Mouse (Mus musculus) G1E-ER4 (cell line): ENCODE measurements around the gene Fut7. TPM values are rescaled to one million over a fixed set of nuclear protein-coding genes. Genes with fewer than 3 reads are reported as not detected.

ENCODE experiments used
- GATA1 ChIP-seq: IDR thresholded peaks from one replicate; pipeline ENCODE4 v1.8.0; 2012; ENCODE audit warnings: low read length, inconsistent platforms
- polyA plus RNA-seq: library from polyadenylated mRNA; stranded (reverse); fragments of >175 nt; gene quantifications from 2 replicates; pipeline ENCODE4 v1.2.3, GENCODE M21; 2012

Fut7 gene
- not detected in 2 replicates for polyA plus RNA-seq

DNA sequence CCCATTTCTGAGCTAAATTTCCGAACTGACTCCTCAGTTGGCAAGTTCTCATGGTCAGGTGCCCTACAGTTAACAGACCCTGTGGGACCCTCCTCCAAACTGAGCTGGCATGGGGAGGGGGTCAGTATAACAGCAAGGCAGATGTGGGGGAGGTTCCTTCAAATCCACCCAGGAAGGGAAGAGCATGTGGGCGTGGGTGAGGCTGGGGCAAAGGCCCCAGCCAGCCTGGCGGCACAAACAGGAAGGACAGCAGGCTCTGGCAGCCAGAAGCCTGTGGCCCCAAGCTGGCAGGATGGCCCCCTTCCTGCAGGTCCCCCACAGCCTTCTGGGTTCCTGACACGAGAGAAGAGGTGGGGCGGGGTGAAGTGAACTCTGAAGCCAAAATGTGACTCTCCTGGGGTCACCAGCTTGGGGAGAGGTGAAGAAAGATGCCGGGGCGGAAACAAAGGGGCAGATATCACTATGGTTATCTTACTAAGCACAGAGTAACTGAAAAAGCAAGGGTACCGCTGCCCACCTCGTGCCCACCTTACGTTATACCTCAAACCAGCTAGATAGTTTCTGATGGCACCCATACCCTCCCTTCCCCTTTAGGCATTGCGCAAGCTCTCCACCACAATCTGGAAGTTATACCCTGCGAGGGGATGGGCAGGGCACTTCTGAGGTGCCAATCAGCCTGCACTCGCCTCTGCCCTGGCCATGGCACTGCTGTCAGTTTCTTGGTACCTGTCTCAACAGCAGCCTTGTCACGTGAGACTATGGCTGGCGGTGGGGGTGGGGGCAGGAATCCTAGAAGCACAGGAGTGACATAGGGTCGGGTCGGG lies at the start of gene Fut7:
TSS of gene Fut7 (plus strand) at position 681 of the 824 bp plus-strand sequence.
- TF ChIP-seq GATA1, result no peak

DNA sequence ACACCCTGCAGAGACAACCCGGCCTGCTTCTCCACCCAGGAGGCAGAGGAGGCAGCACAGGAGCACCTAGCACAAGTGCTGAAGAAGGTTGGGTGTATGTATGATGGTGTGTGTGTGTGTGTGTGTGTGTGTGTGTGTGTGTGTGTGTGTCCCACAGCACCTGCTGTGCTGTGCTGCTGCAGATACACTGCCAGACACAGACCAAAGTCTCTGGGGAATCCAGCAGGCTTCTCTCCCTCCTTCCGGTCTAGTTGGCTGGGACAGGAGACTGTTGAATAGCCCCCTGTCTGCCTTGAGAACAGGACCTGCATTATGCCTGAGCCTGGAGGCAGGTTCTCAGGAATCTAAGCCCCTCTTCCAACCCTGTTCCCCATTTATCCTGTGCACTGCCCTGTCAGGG lies 49.6 kb upstream of the Fut7 start:
- TF ChIP-seq GATA1, result no peak

DNA sequence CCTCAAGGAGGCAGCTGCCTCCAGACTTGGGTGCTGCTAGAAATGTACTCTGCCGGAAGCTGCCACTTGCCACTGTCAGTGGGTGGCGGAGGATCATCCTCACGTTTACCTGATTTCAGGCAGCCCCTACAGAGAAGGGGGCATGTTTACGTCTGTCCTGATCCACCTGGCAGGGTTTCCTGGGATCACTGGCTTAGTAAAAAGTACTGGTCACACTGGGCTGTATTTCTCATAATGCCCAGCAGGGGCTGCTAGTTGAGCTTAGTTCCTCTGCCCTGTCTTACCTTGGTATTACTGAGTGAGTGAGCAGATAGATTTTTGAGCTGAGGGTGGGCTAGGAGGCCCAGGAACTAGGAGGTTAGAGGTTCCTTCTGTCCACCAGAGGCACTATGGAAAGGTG lies 46.5 kb upstream of the Fut7 start:
- no peak for TF ChIP-seq GATA1

DNA sequence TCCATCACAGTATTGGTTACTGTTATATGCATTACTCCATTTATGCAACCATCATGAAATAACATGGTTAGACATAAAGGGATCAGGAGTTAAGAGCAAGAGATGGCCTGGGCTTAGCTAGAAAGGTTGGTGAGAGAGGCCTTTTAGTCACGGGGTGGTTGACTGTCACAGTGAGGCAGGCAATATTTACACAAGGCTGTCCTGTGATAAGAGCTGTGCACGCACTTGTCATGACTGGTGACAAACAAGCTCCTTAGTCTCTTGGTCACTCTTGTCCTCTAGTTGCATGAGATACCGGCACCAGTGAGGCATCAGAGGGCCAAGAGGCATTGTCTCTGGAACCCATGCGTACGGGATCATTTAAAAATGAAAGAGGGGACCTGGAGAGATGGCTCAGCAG lies 38.6 kb upstream of the Fut7 start:
- no peak for TF ChIP-seq GATA1

DNA sequence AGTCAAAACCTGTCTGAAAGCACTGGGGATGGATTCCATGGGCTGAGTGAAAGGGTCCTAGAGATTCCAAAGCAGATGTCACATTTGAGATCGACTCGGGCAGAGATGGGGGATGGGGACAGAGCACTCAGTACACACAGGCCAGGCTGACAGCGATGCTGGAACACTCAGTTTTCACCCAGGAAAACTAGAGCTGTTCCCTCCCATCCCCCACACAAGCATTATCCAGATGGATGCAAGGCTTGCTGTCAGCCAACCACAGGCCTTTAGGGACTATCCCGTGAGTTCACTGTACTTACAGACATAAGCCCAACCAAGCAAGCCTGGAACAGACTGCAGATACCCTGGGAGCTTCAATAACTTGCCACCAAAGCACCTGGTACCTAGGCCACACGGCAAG lies 31.8 kb upstream of the Fut7 start:
- TF ChIP-seq GATA1, result no peak

DNA sequence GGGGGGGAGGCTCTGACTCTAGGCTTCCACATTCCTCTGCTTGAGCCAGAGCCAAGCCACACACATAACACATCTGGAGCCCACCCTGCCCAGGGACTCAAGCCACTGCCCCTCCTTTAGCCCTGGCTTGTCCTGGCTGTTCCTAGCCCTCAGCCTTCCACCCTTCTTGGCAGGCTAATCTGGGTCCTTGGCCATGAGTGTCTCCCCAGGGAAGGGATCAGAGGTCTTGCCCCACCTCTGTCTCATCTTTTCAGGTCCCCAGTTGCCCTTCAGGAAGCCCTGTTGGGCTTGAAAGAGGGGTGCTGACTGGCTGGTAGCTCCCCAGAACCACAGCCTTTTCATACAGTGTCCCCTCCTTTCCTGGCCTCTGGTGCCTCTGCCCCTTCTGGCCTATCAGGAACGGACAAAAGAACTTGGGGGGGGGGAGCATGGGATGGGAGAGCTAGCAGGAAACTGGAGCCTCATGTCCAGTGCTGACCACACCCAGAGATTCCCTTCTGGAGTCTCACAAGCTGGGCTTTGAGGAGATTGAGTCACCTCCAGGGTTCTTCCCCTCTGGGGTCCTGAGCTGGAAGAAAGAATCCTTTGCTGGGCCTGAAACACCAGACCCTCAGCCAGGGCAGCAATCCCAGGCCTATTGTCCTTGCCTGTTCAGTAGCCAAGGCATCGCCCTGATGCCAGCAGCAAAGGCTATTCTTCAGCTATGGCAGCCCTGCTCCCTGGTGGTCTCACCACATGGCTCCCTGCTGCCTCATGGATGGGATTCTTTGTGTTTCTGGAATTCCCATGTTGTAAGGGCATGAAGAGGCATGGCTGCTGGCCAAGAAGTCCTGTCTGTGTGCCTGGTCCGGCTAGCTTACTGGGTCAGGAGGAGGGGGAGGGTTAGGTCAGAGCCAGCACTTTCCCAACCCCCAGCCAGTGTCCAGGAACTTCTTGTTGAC lies 28.5 kb upstream of the Fut7 start:
- no peak for TF ChIP-seq GATA1

DNA sequence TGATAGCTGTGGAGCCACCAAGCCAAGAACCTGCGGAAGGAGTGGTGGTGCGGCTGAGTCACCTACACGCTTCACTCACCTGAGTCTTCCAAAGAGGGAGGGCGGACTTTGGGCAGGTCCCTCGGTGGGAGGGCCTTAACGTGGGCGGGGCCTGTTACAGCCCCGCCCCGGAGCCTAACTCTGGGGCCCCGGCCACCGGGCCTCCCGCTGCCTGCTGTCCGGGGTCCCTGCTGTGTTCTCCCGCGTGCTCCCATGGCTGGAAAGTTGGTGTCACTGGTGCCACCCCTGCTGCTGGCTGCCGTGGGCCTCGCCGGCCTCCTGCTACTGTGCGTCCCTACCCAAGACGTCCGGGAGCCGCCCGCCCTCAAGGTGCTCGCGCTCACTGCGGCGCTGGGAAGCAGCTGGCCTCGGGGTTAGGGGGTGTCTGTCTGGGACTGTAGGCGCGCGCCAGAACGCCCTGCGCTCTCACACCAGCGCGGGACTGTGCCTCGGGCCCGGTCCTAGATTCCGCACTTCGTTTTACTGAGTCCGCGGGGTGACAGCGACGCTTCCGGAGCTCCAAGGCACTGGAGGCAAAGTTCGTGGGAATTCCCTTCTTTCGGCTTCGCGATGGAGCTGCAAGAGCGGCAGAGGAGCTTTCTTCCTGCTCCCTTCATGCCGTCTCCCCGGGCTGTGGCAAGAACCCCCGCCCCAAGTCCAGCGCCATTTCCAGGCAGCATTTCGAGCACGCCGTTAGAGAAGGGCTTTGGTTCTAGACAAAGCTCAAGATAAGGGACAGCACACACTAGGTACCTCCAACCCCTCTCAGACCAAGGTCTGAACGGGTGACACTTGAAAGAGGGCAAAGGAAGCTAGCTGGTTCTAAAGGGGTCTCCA lies 27.1 kb upstream of the Fut7 start, which contains the start of gene Entpd2:
TSS of gene Entpd2 (plus strand) at position 154 of the 876 bp plus-strand sequence.
- TF ChIP-seq GATA1, result no peak

DNA sequence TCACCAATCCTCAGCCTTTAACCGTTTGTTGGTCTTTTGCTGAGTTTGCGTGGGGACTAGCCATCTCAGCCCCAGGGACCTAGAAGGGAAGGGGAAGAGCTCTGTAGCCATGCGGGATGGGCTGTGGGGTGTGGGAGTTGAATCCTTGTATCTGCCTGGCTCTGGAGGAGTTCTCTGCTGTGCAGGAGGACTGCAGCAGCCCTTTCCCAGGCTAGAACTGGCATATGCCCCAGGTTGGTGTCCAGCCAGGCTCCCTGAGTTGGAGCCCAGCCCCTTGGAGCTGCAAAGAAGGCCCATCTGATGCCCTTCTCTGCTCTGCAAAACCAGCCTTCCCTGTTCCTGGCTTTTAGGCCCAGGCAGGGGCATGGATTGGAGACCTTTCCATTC lies 26.5 kb upstream of the Fut7 start:
- no peak for TF ChIP-seq GATA1

DNA sequence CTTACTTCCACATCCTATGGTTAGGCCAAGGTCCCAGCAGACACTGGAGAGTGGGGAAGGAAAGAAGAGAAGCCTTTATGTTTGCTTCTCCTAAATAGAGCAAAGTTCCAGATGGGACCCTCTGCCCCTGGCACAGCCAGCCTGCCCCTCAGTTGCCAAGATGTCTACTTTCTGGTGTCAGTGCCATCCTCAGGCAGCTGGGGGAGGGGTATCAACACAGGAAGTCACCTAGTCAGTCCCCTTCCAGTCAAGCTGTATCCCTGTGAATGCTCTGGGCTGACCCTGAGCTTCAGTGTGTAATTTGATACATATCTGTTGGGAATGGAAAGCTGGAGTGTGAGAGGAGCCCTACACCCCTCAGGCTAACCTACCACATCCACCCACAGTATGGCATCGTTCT lies 26.1 kb upstream of the Fut7 start:
- no peak for TF ChIP-seq GATA1

DNA sequence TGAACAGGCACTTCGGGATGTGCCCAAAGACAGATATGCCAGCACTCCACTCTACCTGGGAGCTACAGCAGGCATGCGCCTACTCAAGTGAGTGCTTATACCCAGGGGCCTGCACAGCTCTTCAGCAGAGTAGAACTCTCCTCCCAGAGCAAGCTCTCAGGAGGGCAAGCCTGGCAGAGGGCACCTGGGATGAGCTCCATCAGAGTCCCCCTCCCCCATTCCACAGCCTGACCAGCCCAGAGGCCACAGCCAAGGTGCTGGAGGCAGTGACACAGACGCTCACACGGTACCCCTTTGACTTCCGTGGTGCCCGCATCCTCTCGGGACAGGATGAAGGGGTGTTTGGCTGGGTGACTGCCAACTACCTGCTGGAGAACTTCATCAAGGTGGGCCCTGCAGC lies 25.0 kb upstream of the Fut7 start:
- TF ChIP-seq GATA1, result no peak

DNA sequence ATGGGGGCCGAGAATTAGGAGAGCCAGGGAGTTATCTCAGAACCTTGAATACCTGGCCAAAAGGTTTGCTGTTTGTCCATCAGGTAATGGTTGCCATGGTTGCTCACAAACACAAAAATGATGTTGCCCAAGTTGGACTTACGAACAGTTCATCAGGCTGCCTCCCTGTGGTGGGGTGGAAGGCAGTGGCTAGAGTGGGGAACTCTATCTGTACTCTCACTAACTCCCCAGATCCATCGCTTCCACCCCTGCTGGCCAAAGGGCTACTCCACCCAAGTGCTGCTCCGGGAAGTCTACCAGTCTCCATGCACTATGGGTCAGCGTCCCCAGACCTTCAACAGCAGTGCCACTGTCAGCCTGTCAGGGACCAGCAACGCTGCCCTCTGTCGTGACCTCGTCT lies 24.0 kb upstream of the Fut7 start, which contains the start of gene Npdc1:
TSS of gene Npdc1 (plus strand) at position 301 of the 400 bp plus-strand sequence.
- TF ChIP-seq GATA1, result no peak

DNA sequence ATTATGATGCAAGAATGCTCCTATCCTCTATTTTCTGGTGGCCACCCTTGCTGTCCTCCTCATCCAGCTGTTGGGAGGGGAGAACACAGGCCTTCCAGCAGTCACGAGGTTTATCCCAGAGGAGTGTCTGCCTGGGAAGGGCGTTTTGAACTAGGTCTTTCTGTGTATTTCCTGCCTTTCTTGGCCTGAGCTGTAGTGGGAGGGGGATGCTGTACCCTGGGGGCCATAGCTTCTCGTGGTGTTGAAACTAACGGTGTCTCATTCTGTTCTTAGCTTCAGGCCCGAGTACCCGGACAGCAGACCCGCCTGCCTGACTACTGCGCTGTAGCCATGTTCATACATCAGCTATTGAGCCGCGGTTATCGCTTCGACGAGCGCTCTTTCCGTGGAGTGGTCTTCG lies 22.8 kb upstream of the Fut7 start:
- TF ChIP-seq GATA1, result no peak

DNA sequence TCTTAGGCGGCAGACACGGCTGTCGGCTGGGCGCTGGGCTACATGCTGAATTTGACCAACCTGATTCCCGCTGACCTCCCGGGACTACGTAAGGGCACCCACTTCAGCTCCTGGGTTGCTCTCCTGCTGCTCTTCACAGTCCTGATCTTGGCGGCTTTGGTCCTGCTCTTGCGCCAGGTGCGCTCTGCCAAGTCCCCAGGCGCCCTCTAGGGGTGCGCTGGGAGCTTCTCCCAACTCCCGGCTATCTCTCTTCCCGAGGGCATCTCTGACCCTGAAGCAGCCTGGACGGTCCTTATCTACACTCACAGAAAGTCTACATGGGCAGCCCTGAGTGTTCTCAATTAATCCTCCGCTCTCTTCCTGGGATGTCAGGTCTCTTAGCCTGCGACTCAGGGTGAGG lies 22.3 kb upstream of the Fut7 start:
- TF ChIP-seq GATA1, result no peak

DNA sequence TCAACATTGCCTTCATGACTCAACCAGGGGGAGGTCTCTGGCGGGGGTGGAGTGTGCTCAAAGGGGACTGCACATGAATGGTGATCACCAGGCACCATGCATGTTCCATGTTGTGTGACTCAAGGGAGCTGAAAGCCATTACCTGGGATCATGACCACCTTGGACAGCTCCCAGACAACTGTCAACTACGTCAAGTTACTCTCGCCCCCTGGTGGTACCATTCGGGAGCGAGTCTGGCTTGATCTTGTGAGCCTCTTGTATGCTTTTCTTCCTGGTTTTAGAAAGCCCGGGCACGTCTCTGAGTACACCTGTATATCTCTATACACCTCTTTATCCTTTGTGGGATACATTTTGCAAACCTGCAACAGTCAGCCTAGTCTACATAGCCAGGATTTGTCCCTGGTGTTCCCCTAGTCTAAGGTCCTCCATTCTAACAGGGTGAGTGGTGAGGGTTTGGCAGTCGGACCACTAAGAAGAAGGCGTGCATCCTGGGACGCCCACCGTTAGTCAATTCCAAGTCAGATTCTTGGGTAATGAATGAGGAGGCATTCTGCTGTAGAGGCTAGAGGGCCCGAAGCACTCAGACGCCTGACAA lies 20.6 kb upstream of the Fut7 start:
- no peak for TF ChIP-seq GATA1
